Mouse (Mus musculus) liver, postnatal 0 days (tissue): Measurements from ENCODE around the gene Oprm1. TPM values are rescaled to one million over a fixed set of nuclear protein-coding genes. Genes with fewer than 3 reads are reported as not detected.

ENCODE experiments used
- ATAC-seq: fragments of 200-750 bp; cut with Nextera tagmentation; 2 replicates; pipeline ENCODE4 v1.8.0; 2017; ENCODE audit warnings: mild to moderate bottlenecking, moderate library complexity
- DNase-seq: peaks from one replicate; pipeline ENCODE4 v3.0.0-alpha.2; 2016
- H3K27ac ChIP-seq: fragments of 300-500 bp; sonication (generic); 2 replicates; pipeline ENCODE4 v1.5.1; 2014; ENCODE audit warnings: antibody characterized with exemption, moderate library complexity, mild to moderate bottlenecking, low read depth
- H3K27me3 ChIP-seq: fragments of 300-500 bp; sonication (generic); 2 replicates; pipeline ENCODE4 v1.6.1; 2014; ENCODE audit warnings: low read length, control low read depth, mixed read lengths; ENCODE audit not compliant: insufficient read depth
- H3K36me3 ChIP-seq: fragments of 300-500 bp; sonication (generic); replicated peaks from 2 replicates; pipeline ENCODE4 v1.6.1; 2014; ENCODE audit warnings: mild to moderate bottlenecking, control low read depth, low read length, moderate library complexity, mixed read lengths; ENCODE audit not compliant: insufficient read depth
- H3K4me1 ChIP-seq: fragments of 300-500 bp; sonication (generic); 2 replicates; pipeline ENCODE4 v1.6.1; 2014; ENCODE audit warnings: antibody characterized with exemption, mild to moderate bottlenecking, control low read depth; ENCODE audit not compliant: insufficient read depth
- H3K4me2 ChIP-seq: fragments of 300-500 bp; sonication (generic); 2 replicates; pipeline ENCODE4 v1.6.1; 2014; ENCODE audit warnings: low read depth, mild to moderate bottlenecking, low read length, moderate library complexity, mixed read lengths
- H3K4me3 ChIP-seq: fragments of 300-500 bp; sonication (generic); 2 replicates; pipeline ENCODE4 v1.5.1; 2014; ENCODE audit warnings: low read depth, low read length
- H3K9ac ChIP-seq: fragments of 300-500 bp; sonication (generic); replicated peaks from 2 replicates; pipeline ENCODE4 v1.6.1; 2014; ENCODE audit warnings: mild to moderate bottlenecking, moderate library complexity
- H3K9me3 ChIP-seq: fragments of 300-500 bp; sonication (generic); 2 replicates; pipeline ENCODE4 v1.6.1; 2016; ENCODE audit warnings: mild to moderate bottlenecking, control low read depth, low read length, mixed read lengths
- CTCF ChIP-seq: sonication (generic); IDR thresholded peaks from 2 replicates; pipeline ENCODE4 v1.5.1; 2016; ENCODE audit warnings: antibody characterized with exemption, low read depth
- EP300 ChIP-seq: IDR thresholded peaks from 2 replicates; pipeline ENCODE4 v1.6.1; 2016; ENCODE audit warnings: antibody characterized with exemption, low read depth, mild to moderate bottlenecking
- WGBS: fragments of 180-500 bp; shearing (Covaris S2); extraction: QIAGEN DNeasy Blood & Tissue Kit; methylation state at CpG from one replicate; pipeline ENCODE4 v1.1.7; 2014; ENCODE audit not compliant: insufficient replicate concordance; 5-methylcytosine and 5-hydroxymethylcytosine counted together
- polyA plus RNA-seq: library from polyadenylated mRNA; unstranded; fragments of >200 nt; fragmentation: Nextera tagmentation; extraction: Ambion mirVana; gene quantifications from 2 replicates; pipeline ENCODE4 v1.2.1, GENCODE M21; 2015

The Oprm1 gene
- polyA plus RNA-seq, 1 experiment from 2014 or later = not detected

DNA sequence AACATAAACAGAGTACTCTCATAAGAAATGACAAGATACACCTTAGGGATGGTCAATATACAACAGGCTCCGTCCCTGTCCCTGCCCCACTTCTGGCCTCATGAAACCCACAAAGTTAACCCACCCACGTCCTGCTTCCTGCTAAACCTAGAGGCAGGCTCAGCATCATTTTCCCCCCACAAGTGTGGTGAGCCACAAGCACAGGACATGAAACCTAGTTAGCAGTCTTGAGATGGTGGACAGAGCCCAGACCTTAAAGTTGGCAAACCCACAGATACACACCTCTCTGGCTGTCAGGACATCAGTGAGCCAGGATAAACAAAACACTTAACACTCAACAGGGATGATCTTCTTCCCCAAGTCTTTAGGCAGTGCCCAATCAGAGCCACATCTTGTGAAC is 198.1 kb downstream of the Oprm1 start:
- no peak for ATAC-seq
- H3K36me3 ChIP-seq = no peaks in the 10 kb centered on the region
- WGBS = 40% methylated on average over 2 of the region's 2 CpGs
- H3K27me3 ChIP-seq = no peaks in the 10 kb centered on the region
- H3K4me3 ChIP-seq = no peak overlapping the region
- no peak for TF ChIP-seq CTCF
- no peak for TF ChIP-seq EP300
- H3K4me2 ChIP-seq = no peak overlapping the region
- no peak overlapping the region for H3K9ac ChIP-seq
- DNase-seq = no peak
- no peak overlapping the region for H3K27ac ChIP-seq
- no peaks in the 10 kb centered on the region for H3K9me3 ChIP-seq
- H3K4me1 ChIP-seq = no peaks in the 10 kb centered on the region

DNA sequence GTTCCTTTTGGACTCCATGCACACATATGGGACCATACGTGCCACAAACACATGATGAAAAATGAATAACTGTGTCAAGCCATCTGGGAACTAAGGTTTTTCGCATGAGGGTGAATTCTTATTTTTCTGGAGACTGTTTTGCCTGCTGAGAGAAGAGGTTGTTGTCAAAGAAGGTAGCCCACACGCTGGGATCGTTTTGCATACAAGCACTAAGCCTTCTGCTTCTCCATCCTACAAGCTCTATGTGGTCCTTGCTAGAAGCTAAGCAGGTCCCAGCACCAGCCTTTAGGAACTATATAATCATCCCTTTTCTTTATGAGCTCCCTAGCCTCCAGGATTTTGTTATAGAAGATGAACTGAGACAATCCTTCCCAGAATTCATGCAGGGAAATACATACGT is 200.5 kb downstream of the Oprm1 start:
- WGBS = 73% methylated on average over 5 of the region's 5 CpGs

DNA sequence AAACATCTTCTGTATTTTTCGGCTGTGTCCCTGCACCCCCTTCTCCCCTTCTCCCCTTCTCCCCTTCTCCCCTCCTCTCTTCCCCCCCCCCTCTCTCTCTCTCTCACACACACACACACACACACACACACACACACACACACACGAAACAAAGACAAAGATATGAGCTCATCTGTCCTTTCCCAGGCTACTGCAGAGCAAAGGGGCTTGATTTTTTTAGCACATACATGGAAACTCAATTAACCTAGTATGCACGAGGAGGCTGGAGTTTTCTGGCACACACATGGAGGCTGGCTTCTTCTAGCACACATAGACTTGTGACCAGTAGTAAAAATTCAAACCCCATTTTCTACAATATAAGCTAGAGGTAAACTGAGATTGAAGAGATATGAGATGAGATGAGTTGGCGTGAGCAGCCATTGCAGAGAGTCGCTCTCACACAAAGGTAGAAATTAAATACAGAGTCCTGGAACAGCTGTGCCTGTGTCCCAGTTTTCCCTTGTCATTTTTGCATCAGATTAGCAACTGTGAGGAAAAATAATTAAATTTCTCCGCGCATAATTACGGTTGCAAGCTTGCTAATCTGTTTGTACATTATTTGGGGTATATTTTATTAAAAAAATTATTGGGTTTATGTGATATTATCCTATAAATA is 209.4 kb downstream of the Oprm1 start:
- WGBS = 71% methylated on average over 8 of the region's 8 CpGs
- TF ChIP-seq CTCF (no peak), EP300 (no peak)
- no peak for DNase-seq

More for the DNA sequence above, 200.5 kb downstream of the Oprm1 start:
- Histone ChIP-seq H3K9me3 (no peaks in the 10 kb centered on the region), H3K9ac (no peak overlapping the region), H3K27ac (no peak overlapping the region), H3K27me3 (no peaks in the 10 kb centered on the region), H3K4me3 (no peak overlapping the region), H3K4me1 (no peaks in the 10 kb centered on the region), H3K4me2 (no peak overlapping the region), H3K36me3 (no peaks in the 10 kb centered on the region)
- ATAC-seq (no peak), DNase-seq (no peak)
- TF ChIP-seq EP300 (no peak), CTCF (no peak)

DNA sequence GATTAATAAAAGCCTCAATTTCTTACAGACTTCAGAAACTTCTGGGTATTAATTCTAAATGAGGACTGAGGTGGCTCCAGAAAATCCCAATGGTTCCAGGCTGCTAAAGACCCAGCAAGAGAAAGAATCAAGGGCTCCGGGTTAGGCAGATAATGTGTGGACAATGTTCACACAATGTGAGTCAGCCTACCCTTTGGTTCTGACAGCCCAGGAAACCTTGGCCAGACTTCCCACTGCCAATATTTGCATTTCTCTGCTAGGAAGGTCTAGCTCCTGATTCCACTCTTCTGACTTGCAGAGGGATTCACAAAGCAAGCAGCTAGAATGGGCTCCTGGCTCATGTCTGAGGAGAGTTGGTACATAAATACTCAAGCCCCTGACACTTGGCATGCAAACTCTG is 210.0 kb downstream of the Oprm1 start:
- DNase-seq (no peak), ATAC-seq (no peak)
- Histone ChIP-seq H3K27ac (no peak overlapping the region), H3K4me3 (no peak overlapping the region), H3K9ac (no peak overlapping the region), H3K9me3 (no peaks in the 10 kb centered on the region), H3K4me1 (0 out of 2 replicates have a peak, but pooled peaks cover 3% of the 10 kb centered on the region), H3K36me3 (no peaks in the 10 kb centered on the region), H3K27me3 (no peaks in the 10 kb centered on the region), H3K4me2 (no peak overlapping the region)
- 63% methylated on average over 1 of the region's 1 CpGs for WGBS
- TF ChIP-seq CTCF (no peak), EP300 (no peak)

More for the DNA sequence above, 209.4 kb downstream of the Oprm1 start:
- Histone ChIP-seq H3K27ac (no peak overlapping the region), H3K9me3 (no peaks in the 10 kb centered on the region), H3K9ac (no peak overlapping the region), H3K36me3 (no peaks in the 10 kb centered on the region), H3K27me3 (no peaks in the 10 kb centered on the region), H3K4me2 (no peak overlapping the region), H3K4me1 (0 out of 2 replicates have a peak, but pooled peaks cover 3% of the 10 kb centered on the region), H3K4me3 (no peak overlapping the region)
- no peak for ATAC-seq

DNA sequence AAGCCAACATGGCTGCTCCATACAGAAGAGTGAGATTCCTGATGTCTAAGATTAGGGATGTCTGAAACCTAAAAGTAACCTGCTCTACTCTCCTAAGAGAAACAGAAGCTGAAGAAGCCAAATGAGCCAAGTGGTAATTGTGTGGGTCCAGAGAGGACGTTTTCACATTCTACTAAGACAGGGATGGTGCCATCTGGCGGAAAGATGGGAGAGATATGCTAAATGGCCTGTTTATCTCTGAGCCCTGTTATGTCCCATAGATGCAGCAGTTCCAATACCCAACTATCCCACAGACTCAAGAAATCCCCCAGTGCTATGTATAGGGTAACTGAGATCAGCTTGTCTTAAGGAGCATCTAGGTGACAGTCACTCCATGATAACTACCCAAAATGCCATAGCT is 219.5 kb downstream of the Oprm1 start:
- Histone ChIP-seq H3K27me3 (no peaks in the 10 kb centered on the region), H3K9ac (no peak overlapping the region), H3K9me3 (no peaks in the 10 kb centered on the region), H3K36me3 (no peaks in the 10 kb centered on the region), H3K4me3 (no peak overlapping the region), H3K4me1 (no peaks in the 10 kb centered on the region; the same call in none of the 2 replicates), H3K27ac (no peak overlapping the region), H3K4me2 (no peak overlapping the region)
- no peak for DNase-seq
- no peak for ATAC-seq
- TF ChIP-seq EP300 (no peak), CTCF (no peak)
- 60% methylated on average over 2 of the region's 2 CpGs for WGBS

DNA sequence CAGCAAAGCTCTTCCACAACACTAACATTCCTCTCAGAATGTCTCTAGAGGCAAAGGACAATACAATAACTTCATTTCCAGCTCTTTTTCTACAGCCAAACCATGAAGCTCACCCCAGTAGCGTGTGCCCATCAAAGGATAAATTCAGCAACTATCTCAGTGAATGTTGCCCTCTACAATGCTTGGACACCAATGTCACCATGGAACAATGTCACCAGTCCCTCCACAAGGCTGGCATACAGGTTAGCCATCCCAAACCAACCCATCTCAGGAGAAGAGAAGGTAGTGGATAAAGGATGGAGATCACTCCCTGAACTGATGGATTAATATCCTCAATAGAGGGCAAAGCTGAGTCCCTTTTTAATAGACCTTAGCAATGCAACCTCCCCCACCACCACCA is 220.4 kb downstream of the Oprm1 start:
- no peak overlapping the region for H3K4me2 ChIP-seq
- ATAC-seq = no peak
- DNase-seq = no peak
- no peaks in the 10 kb centered on the region for H3K36me3 ChIP-seq
- no peak overlapping the region for H3K4me3 ChIP-seq
- no peak overlapping the region for H3K27ac ChIP-seq
- no peaks in the 10 kb centered on the region; the same call in none of the 2 replicates for H3K4me1 ChIP-seq
- TF ChIP-seq EP300 (no peak), CTCF (no peak)
- H3K27me3 ChIP-seq = no peaks in the 10 kb centered on the region
- no peaks in the 10 kb centered on the region for H3K9me3 ChIP-seq
- WGBS = 81% methylated on average over 1 of the region's 1 CpGs
- H3K9ac ChIP-seq = no peak overlapping the region
